Mouse (Mus musculus) right cerebral cortex, postnatal 25 days (tissue): ENCODE data around the gene H2-Oa.

Experiments used
- DNase-seq: peaks from one replicate; pipeline ENCODE4 v3.0.0; 2022

The H2-Oa gene

DNA sequence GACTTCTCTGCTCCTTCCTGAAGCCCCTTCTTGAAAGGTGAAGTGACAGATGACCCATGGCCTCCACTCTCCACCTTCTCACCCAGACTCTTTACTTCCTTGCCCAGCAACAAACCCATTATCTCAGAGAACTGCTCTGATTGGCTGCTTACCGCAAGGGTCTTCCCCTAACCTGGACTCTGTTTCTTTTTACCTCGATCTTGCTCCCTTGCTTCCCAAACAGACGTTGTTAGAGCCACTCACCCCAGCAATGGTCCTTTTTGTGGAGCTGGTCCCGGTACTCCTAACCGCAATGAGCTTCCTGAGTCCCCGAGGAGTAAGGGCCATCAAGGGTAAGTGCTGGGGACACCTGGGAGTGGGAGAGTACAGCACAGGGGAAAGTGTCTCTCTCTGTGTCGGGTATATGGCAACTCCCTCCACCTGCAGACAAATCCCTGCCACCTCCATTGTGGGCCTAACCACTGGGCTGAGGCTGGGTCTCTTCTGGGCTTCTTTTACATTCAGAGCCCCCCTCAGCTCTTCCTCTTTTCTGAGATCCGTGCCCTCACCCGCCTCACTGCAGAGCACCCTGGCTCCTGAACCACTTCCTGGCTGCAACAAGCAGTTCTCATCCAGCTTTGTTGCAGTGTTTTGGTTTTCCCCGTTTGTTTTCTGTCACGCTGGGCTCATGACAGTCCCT lies at the start of gene H2-Oa:
TSS of gene H2-Oa (plus strand) at position 144 of the 679 bp plus-strand sequence.
- DNase-seq, result no peak

- no peak for DNase-seq
Measured at GRCm38 (mm10) chr17:34045941-34046340, 46.2 kb upstream of the H2-Oa start.

- no peak for DNase-seq
Measured at GRCm38 (mm10) chr17:34047404-34048050, 44.6 kb upstream of the H2-Oa start.

GRCm38 (mm10) chr17:34057224-34057623 lies 34.9 kb upstream of the H2-Oa start:
- no peak for DNase-seq

DNA sequence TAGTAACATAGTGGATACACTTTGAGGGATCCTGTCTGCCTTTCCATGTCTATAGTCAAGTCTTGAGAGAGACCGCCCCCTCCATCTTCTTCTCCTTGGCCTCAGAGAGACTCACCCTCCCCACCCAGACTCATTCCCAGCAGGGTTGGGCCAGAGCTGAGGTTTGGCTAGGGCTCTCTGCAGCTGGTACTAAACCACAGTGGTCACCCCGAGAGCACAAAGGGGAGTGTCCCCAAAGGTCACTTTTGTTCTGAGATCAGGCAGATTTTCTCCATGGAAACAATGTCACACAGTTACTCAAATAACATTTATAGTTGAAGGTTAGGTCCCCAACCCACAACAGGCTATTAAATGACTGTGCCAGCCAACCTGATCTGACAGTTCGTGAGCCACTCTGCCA lies 23.3 kb upstream of the H2-Oa start:
- no peak for DNase-seq

DNA sequence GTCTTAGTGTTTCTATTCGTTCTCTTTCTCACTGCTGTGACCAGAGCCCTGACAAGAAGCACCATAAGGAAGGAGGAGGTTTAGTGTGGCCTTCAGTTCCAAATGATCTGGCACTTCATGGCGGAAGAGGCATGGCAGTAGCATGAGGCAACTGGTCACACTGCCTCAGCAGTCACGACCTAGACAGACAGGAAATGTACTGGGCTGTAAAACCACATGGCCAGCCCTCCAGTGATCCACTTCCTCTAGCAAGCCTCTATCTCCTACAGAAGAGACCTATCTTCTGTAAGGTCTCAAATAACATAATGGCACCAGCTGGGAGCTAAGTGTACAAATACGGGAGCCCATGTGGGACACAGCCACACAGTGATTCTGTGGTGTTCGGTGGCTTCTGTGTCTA lies 20.0 kb upstream of the H2-Oa start:
- no peak for DNase-seq

DNA sequence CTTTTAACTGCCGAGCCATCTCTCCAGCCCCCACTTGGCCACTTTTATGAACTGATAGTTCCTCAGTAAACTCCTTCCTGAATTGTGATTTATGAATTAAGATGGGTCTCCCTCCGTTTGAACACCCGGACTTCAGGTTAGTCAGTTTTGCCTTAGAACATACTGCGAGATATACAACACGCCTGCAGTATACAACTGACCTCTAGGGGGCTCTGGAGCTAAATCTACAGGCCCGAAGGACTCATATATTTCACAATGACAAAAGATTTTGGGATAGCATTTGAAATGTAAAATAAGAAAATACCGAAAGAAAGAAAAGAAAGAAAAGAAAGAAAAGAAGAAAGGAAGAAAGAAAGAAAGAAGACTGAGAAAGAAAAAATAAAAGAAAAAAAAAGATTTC lies 16.9 kb upstream of the H2-Oa start:
- DNase-seq, result peak; percentile 21

GRCm38 (mm10) chr17:34077549-34077948 lies 14.6 kb upstream of the H2-Oa start:
- DNase-seq, result peak; percentile 40

DNA sequence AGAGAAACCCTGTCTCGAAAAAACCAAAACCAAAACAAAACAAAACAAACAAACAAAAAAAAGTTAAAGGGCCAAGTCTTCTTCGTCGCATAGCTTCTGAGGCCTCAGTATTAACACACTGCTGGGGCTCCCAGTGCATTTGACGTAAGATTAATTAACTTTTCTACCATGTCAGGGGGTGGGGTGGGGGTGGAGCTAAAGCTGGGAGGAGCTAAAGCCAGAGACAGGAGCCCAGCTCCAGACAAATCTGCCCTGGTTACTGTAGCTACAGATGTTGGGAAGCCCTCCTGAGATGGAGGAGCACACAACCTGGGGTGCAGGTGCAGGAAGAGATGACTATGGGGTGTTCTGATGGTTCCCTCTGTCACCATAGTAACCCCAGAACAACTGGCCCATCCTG lies 14.0 kb upstream of the H2-Oa start:
- DNase-seq, result no peak

DNA sequence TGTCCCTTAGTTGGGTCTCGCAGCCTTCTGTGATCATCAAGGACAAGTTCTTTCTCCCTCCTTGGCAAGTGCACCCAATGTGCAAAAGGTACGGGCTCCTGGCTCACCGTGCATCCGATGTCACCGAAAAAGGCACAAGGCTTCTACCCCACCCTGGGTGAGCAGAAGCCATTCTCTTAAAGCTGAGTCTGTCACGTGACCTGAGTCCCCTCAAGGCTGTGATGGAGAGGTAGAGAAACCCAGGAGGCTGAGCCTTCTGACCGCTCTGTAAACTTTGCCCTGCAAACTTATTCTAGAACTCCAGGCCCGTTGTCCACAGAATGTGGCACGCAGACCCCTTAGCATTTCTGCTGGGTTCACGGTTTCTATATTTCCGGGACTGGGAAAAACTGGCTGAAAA lies 13.1 kb upstream of the H2-Oa start:
- DNase-seq, result no peak

- DNase-seq, result peak; percentile 7
Measured at GRCm38 (mm10) chr17:34079621-34080020, 12.5 kb upstream of the H2-Oa start.

DNA sequence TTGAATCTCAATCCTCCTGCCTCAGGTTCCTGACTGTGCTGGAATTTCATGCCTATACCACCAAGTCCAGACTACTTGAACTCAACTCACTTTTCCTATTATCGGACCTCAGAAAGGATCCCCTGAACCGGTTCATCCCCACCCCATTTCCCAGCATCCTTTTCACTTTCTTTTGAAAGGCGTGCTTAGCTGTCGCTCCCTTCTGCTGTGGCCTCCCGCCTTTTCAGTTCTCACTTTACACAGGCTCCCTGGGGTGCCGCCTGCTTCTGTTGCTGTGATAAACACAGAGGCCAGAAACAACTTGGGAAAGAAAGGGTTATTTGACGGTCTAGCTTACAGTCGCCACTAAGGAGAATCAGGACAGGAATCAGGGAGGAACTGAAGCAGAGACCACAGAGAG lies 9.0 kb upstream of the H2-Oa start:
- no peak for DNase-seq

DNA sequence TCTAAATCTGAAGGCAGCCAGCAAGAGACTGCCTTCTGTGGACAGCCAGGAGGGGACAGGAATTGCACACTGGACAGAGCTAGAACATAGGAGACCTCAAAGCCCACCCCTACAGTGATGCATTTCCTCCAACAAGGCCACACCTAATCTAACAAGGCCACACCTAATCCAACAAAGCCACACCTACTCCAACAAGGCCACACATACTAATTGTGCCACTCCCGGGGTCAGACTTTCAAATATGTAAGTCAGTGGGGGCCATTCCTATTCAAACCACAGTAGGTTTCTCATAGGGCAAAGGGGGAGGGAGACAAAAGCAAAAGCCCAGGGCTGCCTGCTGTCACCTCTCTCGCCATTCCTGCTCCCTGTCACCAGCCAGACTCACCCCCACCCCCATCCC lies 4.8 kb upstream of the H2-Oa start:
- DNase-seq, result no peak

DNA sequence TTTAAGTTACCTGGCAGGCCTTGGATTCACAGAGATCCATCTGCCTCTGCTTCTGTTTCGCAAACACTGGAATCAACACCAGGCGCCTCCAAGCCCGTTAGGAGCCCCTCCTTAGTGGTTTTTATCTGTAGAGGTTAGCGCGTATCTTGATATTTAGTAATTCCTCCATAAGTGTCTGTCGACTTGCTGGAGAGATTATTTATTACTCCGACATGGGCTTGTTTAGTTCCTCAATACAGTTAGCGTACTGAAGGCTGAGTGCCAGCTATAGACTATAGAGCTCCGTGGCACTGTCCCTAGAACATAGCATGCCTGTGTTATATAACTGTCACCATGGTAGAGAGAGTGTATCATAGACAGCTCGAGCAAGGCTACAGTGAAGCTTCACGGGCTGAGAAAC lies 4.0 kb upstream of the H2-Oa start:
- DNase-seq, result no peak

DNA sequence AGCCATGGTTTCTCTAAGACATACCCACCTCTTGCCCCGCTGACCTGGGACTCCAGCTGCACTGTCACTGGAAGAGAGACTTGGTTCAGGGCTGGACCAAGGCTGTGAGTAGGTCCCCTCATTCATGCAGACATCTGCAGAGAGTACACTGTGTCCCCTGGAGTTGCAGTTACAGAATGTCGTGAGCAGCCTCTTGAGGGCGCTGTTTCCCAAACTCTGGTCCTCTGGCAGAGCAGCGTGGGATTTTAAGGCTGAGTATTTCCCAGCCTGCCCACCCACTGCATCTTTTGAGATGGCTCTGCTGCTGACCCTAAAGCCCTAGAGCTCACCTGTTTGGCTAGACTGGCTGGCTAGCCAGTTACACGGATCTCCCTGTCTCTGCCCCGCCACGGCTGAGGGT lies 1.2 kb upstream of the H2-Oa start:
- DNase-seq, result no peak

DNA sequence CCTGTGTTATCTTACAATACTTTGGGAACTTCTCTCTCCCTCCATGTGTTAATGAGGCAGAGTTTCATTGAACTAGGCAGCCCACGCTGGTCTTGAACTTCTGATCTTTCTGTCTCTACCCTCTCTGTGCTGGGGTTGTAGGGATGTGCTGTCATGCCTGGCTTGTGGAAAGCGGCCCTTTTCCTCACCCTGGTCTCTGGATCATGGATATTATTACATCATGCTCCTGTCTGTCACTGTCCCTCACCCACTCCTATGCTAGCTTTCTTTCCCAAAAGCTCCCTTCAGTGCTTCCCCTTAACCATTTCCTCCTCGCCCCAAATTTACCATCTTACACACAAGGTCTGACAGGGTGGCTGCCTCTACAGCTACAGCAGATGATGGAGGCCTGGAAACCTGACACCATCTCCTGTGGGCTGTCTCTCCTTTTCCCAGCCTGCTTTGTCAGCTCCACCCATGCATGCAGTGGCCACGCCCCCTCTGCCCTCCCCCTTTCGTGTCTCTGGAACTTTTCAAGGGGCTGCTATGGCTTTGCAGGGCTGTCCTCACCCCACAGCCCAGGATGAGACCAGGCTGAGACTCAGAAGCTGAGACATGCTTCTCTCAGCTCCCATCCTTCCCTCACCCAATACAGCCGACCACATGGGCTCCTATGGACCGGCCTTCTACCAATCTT lies 1.2 kb downstream of the H2-Oa start:
- no peak for DNase-seq

DNA sequence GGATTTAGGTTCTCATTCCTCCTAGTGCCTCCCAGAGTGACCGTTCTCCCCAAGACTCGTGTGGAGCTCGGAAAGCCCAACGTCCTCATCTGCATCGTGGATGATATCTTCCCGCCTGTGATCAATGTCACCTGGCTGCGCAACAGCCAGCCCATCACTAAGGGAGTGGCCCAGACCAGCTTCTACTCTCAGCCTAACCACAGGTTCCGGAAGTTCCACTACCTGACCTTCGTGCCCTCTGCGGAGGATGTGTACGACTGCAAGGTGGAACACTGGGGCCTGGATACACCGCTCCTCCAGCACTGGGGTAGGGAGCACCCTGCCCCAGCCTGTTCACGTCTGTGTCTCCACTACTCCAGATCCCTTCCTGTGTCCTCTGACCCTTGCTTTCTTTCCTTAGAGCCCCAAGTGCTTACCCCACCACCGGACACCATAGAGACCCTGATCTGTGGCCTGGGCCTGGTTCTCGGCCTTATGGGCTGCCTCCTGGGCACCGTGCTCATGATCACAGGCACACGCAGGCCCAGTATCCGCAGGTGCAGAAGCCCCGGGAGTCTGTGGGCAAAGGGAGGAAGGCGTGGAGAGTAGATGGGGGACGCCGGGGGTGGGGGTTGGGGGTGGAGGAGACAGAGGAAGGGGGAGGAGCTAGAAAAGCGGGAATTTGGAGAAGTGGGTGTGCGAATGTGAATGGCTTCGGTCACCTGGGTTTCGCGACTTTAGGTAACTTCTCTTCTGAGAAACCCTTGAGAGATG lies 2.3 kb downstream of the H2-Oa start:
- no peak for DNase-seq

- no peak for DNase-seq
Measured at GRCm38 (mm10) chr17:34096497-34097010, 4.4 kb downstream of the H2-Oa start.

DNA sequence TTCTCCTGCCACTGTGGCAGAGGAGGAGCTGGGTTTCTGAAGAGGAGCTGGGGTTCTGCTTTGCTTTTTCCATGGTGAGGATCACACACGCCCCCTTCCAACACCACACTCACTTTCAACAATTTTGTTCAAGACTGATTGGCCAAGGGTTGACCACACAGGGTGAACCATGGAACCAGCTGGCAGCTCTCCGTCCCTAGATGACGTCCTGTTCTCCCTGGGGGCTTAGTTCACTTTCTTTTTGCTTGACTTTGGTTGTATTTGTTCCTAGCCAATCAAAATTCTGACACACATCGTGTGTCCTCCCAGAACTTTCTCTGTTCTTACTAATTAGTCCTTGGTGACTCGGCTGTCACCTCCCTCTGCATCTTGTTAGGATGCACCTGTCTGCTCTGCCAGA lies 5.1 kb downstream of the H2-Oa start:
- no peak for DNase-seq

DNA sequence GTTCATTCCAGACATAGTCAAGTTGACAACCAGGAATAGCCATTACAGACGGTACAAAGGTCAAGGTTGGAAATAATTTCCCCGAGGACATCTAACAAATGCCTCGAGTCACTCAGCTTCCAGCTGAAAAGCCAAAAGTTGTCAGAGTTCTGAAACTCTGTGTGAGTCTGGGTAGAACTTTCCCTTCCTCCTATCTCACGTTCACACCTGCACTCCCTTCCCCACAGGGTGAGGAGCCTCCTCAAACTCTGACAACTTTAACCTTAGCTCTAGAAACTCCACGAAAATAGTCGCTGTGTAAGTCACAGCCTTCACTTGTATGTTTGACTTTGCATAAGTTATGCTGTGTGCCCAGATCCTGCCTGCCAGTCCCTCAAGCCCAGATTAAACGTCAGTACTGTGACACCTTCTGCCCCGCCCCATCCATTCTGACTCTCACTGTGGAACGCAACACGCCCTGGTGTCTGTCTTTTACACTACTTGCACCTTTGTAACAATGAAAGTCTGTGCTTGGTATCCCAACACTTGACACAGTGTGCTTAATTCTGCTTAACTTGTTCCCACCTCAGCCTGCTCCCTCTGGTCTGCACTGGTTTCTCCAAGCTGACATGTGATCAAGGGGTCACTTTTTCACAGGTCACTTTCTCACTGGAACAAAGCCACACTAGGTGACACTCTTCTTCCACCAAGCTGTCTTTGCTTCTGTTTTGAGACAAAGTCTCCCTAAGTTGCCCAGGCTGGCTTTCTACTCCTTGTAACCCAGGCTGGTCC lies 6.8 kb downstream of the H2-Oa start:
- no peak for DNase-seq

- DNase-seq, result no peak
Measured at GRCm38 (mm10) chr17:34099531-34099930, 7.4 kb downstream of the H2-Oa start.

DNA sequence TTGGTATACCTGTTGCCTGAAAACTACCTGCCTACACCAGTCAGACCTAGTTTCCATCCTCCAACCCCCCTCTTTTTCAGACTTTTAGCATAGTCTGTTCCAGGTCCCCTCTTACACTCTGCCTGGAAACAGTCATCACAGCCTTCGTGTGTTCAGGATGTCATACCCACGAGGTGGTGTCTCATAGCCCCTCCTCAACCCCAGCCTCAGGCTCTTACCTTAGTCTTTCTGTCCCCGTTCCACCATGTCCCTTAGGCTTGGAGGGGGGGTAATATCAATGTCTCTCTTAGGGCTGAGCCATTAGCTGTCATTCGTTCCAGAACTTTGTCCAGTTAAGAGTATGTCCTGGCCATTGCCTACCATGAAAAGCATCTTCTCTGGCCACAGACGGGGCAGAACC lies 9.0 kb downstream of the H2-Oa start:
- no peak for DNase-seq

- peak; percentile 79 for DNase-seq
Measured at GRCm38 (mm10) chr17:34101604-34102032, 9.5 kb downstream of the H2-Oa start.
